Mouse (Mus musculus) heart, postnatal 14 days (tissue): ENCODE data around the gene Slc44a2. TPM values are rescaled to one million over a fixed set of nuclear protein-coding genes. Genes with fewer than 3 reads are reported as not detected.
"Not testable (repeated sequence)": the region's sequence is repeated elsewhere in the genome, so short reads cannot be mapped to it uniquely, and the experiment has no call there.

Source experiments
- DNase-seq, 2 experiments: peaks; one replicate each; pipeline ENCODE4 v3.0.0; 2021 to 2022
- intact Hi-C: fragments of 180-260 bp; cut with DNase I; formaldehyde crosslinking; loops from one replicate; pipeline ENCODE4 v1.15.1; 2025
- total RNA-seq, 2 experiments: library from RNA; stranded (reverse); gene quantifications; 2 replicates each; pipeline ENCODE4 v1.2.3; 2021

The Slc44a2 gene
- total RNA-seq, 2 experiments from 2014 or later: 105 to 116 TPM

DNA sequence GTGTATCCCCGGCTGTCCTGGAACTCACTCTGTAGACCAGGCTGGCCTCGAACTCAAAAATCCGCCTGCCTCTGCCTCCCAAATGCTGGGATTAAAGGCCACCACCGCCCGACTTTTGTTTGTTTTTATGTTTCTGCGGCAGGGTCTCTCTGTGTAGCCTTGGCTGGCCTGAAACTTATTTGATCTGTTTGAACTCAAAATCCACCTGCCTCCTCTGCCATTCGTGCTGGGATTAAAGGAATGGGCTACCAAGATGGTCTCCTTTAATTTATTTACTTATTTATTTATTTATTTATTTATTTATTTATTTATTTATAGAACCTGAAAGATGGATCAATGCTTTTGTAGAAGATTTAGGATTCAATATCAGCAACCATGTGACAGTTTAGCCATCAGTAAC, 28.6 kb upstream of the Slc44a2 start:
- DNase-seq, intact Hi-C loops: not testable (repeated sequence)

DNA sequence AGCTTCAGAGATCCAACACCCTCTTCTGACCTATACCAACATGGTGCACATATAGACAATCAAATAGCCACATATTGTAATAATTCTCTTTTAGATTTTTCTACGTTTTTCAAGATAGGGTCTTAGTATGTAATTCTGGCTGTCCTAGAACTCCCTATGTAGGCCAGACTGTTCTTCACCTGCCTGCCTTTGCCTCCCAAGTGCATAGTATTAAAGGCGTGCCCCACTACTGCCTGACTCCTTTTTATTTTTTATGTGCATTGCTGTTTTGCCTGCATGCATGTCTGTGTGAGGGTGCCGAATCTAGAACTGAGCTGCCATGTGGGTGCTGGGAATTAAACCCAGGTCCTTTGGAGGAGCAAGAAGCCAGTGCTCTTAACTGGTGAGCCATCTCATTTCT, 28.2 kb upstream of the Slc44a2 start:
- intact Hi-C loops: no loop called here
- no peak for DNase-seq

DNA sequence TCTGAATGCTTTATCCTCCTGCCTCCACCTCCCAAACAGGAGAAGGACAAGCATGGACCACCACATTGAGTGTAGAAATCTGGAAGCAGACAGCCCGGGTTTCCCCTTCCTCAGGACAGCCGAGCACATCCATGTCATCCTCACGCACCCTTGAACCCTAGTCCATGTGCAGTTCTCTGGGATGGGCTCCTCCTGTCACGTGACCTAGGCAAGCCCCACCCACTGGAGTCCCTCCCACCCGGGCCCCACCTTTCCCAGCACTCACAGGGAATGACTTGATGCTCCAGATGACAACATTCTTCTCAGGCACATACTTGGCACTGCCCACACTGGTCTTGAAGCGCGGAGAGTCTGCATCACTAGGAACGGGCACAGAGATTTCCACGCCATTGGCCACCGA, 21.5 kb upstream of the Slc44a2 start:
- no peak for DNase-seq
- intact Hi-C loops: no loop called here

DNA sequence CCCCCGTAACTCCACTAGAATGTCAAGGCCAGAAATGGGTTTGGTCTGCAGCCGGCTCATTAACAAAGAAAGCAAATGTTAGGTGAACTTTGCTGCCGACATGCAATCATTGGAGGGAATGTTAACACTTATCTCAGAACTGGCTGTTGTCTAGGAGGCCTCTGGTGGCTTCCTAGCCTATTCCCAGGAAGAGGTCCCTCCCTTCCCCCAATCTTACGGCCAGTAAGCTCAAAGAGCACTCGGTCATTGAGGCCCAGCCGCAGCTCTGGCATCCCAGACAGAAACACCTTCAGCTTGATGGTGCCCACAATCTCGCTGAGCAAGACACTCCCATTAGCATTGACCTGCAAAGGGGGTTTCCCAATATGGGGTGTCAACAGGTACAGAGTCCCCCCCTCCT, 15.4 kb upstream of the Slc44a2 start:
- intact Hi-C loops: no loop called here
- DNase-seq: no peak

DNA sequence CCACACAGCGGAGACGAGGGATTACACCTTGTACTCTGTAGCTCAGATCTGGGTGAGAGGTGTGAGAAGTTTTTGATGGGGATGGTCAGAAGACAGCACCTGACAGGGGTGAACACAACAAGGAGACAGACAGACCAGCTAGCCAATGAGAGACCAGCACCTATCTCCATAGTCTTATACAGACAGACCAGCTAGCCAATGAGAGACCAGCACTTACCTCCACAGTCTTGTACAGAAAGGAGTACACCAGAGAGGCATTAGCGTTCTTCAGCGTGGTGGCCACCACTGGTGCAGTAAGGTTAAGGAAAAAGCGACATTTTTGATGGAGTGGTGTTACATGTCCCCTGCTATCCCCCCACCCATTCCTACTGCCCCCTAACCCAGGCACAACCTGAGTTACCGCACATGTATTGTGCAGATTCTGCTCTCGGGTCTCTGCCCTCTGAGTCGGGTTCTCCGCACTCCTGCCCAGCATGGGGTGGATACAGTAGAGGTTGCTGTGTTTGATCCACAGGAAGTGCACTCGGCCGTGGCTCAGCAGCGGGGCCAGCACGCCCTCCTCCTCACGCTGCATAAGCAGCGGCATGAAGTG, 11.3 kb upstream of the Slc44a2 start:
- DNase-seq: no peak
- intact Hi-C loops: no loop called here

DNA sequence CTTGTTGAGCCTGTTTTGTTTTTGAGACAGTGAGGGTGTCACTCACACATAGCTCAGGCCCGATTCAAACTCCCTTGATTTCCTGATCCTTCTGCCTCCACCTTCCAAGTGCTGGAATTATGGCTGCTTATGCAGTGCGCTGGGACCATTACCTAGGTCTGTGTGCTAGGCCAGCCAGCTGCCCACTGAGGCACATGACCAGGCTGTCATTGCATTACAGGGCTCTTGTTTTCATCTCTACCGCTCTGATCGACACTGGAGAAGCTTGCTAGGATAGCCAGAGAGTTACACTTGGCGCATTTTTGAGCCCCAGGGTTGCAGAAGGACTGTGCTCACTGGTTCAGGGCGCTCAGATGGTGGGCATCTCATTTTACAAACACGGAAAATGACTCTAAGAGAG, 8.8 kb upstream of the Slc44a2 start:
- no peak for DNase-seq
- intact Hi-C loops: loop anchor here (5.0 kb wide), 1 partner anchor 161 kb away; no protein-coding TSS in a partner anchor

DNA sequence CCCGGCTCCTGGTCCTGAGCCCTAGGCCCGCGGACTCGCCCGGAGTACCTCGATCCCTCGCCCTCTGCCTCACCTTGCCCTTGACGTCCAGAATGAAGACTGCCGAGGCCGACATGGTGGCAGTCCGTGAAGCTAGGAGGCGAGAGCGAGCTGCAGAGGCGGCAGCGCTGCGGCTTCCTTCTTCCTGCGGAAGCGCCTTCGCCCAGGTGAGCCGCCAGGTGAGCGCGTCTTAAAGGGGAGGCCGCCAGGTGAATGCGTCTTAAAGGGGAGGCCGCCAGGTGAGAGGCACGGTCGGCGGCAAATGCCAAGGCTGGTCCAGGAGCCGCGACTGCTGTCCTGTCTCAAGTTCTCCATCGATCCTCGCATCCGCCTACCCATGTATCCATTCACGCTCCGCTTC, 8.4 kb upstream of the Slc44a2 start, which contains the start of gene Ap1m2:
Gene Ap1m2 (minus strand): TSS at position 204 of the 400 bp plus-strand sequence.
- DNase-seq: no peak
- intact Hi-C loops: loop anchor here (5.0 kb wide), 1 partner anchor 160 kb away; no protein-coding TSS in a partner anchor

DNA sequence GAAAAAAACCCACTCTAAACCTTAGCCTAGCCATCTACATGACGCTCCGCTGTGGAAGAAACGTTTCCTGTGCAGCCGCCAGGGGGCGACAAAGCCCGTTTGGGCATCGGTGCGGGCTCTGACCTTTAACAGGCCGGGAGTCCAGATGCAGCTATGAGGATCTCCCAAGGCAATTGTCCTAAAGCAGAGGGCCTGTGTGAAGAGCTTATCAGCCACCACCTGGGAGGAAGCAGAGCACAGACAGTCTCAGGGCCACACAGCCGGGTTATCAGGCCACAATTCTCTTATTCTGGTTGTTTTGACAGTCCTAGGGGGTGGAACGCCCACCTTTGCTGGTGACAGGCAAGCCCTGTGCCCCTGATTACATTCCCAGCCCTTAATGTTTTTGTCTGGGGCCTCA, 7.1 kb upstream of the Slc44a2 start:
- peak; percentile 96 to 97 for DNase-seq
- intact Hi-C loops: loop anchor here (1.0 to 5.0 kb wide), 3 partner anchors 44 to 159 kb away; no protein-coding TSS in a partner anchor

DNA sequence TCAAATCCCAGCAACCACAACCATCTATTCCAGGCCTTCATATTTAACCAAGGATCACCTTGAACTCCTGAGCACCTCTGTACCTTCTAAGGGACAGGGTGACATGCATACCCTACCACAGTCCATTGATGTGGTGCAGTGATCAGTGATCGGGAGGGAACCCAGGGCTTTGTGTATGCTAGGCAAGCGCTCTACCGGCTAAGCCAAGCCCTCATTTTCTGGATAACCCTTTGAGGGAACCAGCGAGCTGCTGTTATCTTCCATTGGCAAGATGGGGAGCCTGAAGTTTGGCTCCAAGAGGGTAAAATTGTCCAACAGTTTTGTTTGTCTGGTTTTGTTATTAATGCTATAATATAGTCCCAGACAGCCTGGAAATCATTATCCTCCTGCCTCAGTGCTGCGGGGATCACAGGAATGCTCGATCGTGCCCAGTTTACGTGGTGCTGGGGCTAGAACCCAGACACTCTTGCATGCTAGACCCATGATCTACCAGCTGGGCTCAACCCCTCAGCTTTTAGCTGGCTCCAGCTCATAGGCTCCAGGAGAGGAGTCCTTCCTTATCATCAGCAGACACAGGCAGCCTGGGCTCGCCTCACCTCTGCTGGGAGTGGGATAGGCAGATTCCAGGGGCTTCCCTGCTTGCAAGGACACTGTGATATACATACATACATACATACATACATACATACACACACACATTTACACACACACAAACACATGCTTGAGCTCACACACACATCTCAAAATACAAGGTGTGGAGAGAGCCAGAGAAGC, 5.9 kb upstream of the Slc44a2 start:
- intact Hi-C loops: loop anchor here (5.0 kb wide), 1 partner anchor 158 kb away; no protein-coding TSS in a partner anchor
- DNase-seq: no peak

DNA sequence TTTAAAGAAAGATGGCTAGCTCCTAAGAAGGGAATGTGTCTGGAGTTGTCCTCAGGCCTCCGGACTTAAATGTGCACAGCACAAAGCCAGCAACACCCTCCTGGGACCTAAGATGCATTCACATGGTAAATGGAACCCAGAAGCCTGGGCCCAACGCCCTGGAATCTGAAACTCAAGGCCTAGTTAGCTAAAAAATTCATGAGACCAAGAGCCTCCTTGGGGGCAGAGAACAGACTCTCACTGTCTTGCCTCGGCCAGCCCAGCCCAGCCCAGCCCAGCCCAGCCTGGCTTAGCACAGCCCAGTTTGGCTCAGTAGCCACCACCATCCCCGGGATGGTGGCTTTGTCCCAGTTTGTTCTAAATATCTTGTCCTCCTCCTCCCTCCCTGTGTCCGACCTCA, 5.1 kb upstream of the Slc44a2 start:
- no peak for DNase-seq
- intact Hi-C loops: no loop called here

DNA sequence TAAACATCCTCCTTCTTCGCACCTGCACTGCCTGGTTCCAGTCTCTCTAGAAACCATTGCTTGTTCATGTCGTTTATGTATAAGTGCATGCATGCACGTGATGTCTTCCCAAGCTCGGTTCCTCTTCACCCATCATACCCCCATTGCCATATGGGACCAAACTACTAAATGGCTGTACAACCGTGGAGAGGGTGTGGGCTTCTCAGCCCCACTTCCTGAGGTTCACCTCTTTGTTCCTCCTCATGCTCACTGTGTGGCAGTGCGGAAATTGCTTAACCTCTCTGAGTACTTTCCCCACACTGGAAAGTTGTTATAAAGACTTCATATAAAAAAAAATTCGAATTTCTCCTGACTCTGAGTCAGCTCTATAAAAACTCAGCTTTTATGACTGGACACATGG, 3.8 kb upstream of the Slc44a2 start:
- intact Hi-C loops: no loop called here
- DNase-seq: no peak

DNA sequence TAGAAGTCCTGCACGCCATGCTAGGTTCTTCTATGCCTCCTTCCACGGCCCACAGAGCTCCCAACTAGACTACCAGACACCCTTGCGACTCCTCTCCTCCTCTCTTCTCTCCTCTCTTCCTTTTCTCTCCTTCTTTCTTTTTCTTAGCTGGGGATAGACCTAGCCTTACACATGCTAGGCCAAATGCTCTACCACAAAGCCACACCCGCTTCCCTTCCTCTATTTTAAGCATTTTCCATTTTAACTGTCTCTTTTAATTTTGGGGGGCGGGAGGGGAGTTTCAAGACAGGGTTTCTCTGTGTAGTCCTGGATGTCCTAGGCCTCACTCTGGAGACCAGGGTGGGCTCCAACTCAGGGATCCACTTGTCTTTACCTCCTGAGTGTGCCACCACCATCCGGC, 1.7 kb upstream of the Slc44a2 start:
- intact Hi-C loops: no loop called here
- DNase-seq: no peak

DNA sequence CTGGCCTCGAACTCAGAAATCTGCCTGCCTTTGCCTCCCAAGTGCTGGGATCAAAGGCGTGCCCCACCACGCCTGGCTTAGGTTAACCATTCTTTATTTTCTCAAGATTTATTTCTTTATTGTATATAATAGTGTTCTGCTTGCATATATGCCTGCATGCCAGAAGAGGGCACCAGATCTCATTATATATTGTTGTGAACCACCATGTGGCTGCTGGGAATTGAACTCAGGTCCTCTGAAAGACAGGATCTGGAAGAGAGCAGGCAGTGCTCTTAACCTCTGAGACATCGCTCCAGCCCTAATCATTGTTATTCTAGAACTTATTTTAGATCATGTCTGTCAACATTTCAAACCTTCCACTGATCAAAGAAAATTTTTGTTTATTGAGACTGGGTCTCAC, 995 bp upstream of the Slc44a2 start:
- intact Hi-C loops: no loop called here
- DNase-seq: no peak

DNA sequence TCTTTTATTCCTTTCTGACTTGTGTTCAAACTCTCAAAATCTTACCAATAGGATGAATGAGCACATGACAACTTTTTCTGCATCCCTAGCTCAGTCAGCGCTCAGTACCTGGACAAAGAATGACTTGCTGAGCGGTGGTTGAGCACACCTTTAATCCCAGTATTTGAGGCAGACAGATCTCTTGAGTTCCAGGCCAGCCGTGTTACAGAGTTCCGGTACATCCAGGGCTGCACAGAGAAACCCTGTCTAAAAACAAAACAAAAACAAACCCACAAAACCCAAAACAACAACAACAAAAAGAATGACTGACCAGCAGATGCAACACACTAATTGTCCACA, 249 bp upstream of the Slc44a2 start:
- intact Hi-C loops: no loop called here
- DNase-seq: no peak

DNA sequence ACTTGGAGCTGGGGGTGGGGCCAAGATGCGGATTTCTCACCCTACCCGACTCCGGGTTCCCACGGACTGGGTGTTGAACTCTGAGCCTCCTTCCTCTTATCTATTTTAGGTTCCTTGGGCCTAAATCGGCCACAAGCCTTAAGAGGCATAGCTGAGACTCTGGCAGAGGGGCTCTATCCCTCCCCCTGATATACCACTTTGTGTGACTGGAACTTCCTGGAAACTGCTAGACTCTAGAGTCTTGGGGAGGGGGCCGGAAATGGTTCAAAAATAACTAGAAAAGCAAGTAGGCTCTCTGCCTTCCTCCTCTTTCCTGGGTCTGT, 976 bp downstream of the Slc44a2 start:
- intact Hi-C loops: no loop called here
- peak; percentile 37 to 41 for DNase-seq

DNA sequence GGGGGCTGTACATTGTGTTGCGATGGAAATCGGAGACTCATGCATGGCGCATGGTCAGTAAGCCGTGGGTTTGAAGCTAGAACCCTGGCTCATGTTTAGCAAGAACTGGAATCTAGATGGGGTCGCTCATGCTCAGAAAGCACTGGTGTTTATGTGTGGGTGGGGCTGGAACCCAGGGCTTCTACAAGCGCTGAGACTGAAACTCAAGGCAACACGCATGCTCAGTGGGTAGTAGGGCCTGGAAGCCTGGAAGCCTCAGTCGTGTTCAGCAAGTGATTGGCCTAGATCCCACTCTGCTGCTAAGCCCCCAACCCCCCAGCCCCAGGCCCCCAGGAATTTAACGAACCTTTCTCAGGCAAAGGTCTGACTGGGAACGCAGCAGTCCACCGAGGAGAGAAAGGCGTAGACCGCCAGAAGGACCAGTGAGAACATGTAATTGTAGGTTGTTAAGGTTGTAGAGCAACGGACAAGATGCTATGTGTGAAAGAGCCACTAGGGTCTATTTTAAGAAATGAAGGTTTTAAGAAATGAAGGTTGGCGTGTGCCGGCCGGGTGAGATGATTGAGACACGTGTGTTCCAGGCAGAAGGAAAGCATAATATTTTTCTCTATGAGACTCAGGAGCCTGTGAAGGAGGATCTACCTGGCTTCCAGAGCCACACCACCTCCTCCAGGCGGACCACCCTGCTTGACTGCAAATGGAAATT, 1.9 kb downstream of the Slc44a2 start:
- DNase-seq: no peak
- intact Hi-C loops: no loop called here

DNA sequence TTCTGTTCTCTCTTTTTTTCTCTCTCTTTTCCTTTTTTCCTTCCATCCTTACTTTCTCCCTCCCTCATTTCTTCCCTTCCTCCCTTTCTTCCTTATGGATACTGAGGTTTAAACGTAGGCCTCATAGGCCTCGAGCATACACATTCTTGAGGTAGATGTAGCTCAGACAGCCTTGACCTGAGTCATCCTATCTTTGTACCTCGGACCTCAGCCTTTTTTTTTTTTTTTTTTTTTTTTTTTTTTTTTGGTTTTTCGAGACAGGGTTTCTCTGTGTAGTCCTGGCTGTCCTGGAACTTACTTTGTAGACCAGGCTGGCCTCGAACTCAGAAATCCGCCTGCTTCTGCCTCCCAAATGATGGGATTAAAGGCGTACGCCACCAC, 2.4 kb downstream of the Slc44a2 start:
- DNase-seq, intact Hi-C loops: not testable (repeated sequence)

DNA sequence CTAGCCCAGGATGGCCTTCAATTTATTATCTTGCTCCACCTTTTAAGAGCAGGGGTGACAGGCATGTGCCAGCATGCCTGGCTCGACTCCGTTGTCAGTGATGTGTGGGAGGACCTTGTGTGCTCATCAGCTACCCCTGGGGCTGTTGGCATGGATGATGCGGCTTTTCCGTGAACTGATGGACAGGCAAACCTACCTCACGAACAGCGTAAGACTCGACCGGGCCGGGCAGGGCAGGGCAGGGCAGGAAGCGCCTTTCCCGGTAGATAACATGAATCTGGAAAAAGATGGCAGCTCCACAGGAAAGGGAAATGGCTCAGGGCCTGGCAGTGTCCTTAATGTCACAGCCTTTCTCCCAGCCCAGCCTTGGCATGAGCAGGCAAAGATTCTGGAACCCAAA, 3.8 kb downstream of the Slc44a2 start:
- intact Hi-C loops: no loop called here
- DNase-seq: no peak

DNA sequence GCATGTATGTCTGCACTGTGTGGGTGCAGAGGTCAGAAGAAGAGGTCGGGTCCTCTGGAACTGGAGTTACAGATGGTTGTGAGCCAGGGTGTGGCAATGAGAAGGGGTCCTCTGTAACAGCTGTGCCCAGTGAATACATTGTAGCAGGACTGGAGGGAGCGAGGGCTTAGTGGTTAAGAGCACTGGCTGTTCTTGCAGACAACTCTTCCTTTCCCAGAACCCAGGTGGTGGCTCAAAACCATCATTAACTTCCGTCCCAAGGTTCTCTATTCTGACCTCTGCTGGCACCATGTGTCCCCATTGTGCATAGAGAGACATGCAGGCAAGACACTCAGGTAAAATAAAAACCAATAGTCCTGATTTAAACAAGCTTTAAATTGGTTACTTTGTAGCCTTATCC, 7.1 kb downstream of the Slc44a2 start:
- DNase-seq: no peak
- intact Hi-C loops: no loop called here

DNA sequence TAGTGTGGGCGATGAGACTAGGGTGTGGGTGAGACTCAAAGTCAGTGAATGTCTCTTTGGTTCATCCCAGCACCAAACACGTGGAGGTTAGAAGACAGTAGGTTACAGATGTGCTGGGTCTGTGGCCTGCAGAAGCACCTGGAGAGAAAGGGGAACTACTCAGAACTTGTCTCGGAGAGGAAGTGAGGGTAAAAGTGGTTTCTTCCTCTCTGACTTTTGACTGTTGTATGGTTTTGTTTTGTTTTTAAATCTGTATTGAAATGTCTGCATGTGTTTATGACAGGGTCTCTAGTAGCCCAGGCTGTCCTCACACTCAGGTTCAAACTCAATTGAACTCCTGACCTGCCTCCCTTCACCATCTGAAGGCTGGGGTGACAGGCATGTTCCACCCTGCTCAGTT, 7.5 kb downstream of the Slc44a2 start:
- intact Hi-C loops: no loop called here

DNA sequence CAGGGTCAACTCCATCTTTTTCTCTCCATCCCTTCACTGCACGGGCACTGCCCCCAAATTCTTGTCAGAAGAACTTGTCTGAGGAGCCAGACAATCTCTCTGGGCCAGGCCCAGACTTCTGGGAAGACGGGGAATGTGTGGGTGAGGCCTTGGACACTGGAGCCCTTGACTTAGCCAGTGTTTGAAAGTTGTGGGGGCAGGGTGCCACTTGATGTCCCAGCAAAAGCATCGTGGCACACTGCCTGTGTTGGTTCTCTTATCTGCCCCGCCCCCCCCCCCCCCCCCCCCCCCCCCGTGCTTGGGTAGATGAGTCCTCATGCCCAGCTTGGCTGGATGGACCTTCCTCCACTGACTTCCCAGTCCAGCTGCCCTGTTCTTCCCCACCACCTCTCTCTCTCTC, 8.5 kb downstream of the Slc44a2 start:
- peak; percentile 63 to 71 for DNase-seq
- intact Hi-C loops: no loop called here

More for the DNA sequence above, 7.5 kb downstream of the Slc44a2 start:
- no peak for DNase-seq
